Mouse (Mus musculus) lung, postnatal 0 days (tissue): ENCODE results near the gene Dhx9.

Experiments used
- CTCF ChIP-seq: IDR thresholded peaks from 2 replicates; pipeline ENCODE4 v1.5.1; 2016; ENCODE audit warnings: antibody characterized with exemption, mild to moderate bottlenecking
- EP300 ChIP-seq: IDR thresholded peaks from 2 replicates; pipeline ENCODE4 v1.6.1; 2016; ENCODE audit warnings: antibody characterized with exemption, mild to moderate bottlenecking, control low read depth

DNA sequence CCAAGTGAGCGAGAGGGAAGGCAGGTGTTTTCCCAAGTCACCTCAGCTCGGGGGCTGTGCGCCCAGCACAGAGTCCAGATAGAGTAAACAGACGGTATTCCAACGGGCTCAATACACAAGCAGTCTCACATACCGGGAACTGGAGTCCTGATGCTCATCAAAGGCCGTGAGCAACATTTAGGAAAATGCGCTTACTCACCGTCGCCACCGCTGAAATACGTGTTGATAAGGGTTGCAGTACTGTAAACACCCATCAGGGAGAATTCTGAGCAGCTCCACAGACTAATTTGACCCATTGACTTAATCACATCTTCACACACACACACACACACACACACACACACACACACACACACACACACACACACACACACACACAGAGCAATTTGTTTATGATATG lies 63.2 kb downstream of the Dhx9 start:
- TF ChIP-seq CTCF (no peak), EP300 (no peak)
